Mouse (Mus musculus) adrenal gland (tissue): ENCODE measurements at regions not wholly inside any gene's neighbourhood (a gene's known extent, or its start where the extent isn't known, plus 50 kb on each side); places are given as distances from the start of the nearest gene placed in this dataset.

Experiments
- intact Hi-C: fragments of 180-260 bp; cut with DNase I; formaldehyde crosslinking; loops from one replicate; pipeline ENCODE4 v1.15.1; 2025

GRCm38 (mm10) chr14:46220483-46220882 is 158.7 kb upstream of the Gm15217 start:
- intact Hi-C loops = no loop called here

GRCm38 (mm10) chr14:46221897-46222669 is 157.1 kb upstream of the Gm15217 start:
- intact Hi-C loops = no loop called here

- intact Hi-C loops = no loop called here
Observed at GRCm38 (mm10) chr14:46223008-46223407, 156.2 kb upstream of the Gm15217 start.

GRCm38 (mm10) chr14:46224421-46224950 is 154.7 kb upstream of the Gm15217 start:
- intact Hi-C loops = no loop called here

- intact Hi-C loops = no loop called here
Observed at GRCm38 (mm10) chr14:46225851-46226608, 153.2 kb upstream of the Gm15217 start.

- intact Hi-C loops = no loop called here
Observed at GRCm38 (mm10) chr14:46234040-46234439, 145.2 kb upstream of the Gm15217 start.

GRCm38 (mm10) chr14:46234835-46235234 is 144.4 kb upstream of the Gm15217 start:
- intact Hi-C loops = no loop called here

- intact Hi-C loops = no loop called here
Observed at GRCm38 (mm10) chr14:46240046-46240800, 139.0 kb upstream of the Gm15217 start.

GRCm38 (mm10) chr14:46240896-46241295 is 138.3 kb upstream of the Gm15217 start:
- intact Hi-C loops = no loop called here

GRCm38 (mm10) chr14:46247491-46248484 is 131.4 kb upstream of the Gm15217 start:
- intact Hi-C loops = no loop called here

- intact Hi-C loops = no loop called here
Observed at GRCm38 (mm10) chr14:46249141-46249540, 130.1 kb upstream of the Gm15217 start.

- intact Hi-C loops = no loop called here
Observed at GRCm38 (mm10) chr14:46255261-46255660, 124.0 kb upstream of the Gm15217 start.

GRCm38 (mm10) chr14:46256336-46256735 is 122.9 kb upstream of the Gm15217 start:
- intact Hi-C loops = no loop called here

GRCm38 (mm10) chr14:46257311-46257710 is 121.9 kb upstream of the Gm15217 start:
- intact Hi-C loops = no loop called here

- intact Hi-C loops = no loop called here
Observed at GRCm38 (mm10) chr14:46258551-46258950, 120.7 kb upstream of the Gm15217 start.

GRCm38 (mm10) chr14:46260291-46260980 is 118.8 kb upstream of the Gm15217 start:
- intact Hi-C loops = no loop called here

- intact Hi-C loops = no loop called here
Observed at GRCm38 (mm10) chr14:46275455-46275854, 103.8 kb upstream of the Gm15217 start.

GRCm38 (mm10) chr14:46276926-46277831 is 102.0 kb upstream of the Gm15217 start:
- intact Hi-C loops = no loop called here
